Mouse (Mus musculus): Measurements from ENCODE around the gene Gli2.

DNA sequence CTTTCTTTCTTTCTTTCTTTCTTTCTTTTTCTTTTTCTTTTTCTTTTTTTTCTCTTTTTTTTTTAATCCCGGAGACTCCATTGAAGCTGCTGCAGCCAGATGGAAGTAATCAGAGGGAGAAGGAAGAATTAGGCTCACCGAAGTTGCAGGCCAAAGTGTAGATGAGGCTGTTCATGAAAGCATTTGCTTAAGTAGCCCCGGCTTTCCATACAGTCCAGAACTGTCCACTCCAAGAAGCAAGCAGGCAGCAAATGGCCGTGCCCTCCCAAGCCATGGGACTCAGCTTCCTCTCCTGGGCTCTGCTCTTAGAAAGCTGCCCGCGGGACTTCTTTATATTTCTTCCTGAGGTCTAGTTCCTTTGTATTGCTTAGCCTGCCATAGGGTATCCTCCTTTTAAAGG, 1.0 kb upstream of the Gli2 start:
- TF ChIP-seq MAFK (IDR thresholded peaks at IDR 0.05; ENCODE audit: insufficient read depth, low read depth, low read length) (no peak), ZC3H11A (IDR thresholded peaks at IDR 0.05; ENCODE audit: borderline replicate concordance, low read depth, low read length) (no peak)

All from ES-E14 (cell line).